Mouse (Mus musculus) heart, adult 9 months (tissue): ENCODE results near the gene Ncf2.

Source experiments
- DNase-seq, 2 experiments: peaks; one replicate each; pipeline ENCODE4 v3.0.0; 2022; ENCODE audit warnings: low spot score in 2 of 2

Gene Ncf2

DNA sequence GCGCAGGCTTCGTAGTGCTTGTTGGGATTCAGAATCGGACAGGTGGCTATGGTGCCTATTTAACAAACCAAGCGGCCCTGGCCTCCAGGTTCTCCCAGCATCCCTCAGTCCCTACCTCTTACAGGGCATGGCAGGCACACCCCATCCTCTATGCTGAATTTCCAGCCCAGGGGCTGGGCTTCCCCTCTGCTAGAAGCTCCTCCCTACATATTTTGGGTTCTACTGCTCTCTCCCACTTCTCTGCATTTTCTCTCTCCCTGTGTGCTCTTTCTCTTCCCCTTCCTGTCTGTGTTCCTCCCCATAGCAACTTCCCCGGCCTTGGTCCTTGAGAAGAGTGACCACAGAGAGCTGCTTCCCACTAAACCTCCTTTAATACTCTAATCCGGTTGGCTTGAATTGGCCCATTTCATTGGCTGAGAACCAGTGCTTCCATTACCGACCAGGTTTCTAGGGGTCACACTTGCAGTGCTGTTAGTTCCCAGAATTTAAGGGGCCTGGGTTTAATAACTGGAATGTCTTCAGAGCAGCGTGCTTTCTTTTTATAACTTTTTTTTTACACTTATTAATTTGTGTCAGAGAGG is 3.2 kb upstream of the Ncf2 start:
- no peak for DNase-seq

DNA sequence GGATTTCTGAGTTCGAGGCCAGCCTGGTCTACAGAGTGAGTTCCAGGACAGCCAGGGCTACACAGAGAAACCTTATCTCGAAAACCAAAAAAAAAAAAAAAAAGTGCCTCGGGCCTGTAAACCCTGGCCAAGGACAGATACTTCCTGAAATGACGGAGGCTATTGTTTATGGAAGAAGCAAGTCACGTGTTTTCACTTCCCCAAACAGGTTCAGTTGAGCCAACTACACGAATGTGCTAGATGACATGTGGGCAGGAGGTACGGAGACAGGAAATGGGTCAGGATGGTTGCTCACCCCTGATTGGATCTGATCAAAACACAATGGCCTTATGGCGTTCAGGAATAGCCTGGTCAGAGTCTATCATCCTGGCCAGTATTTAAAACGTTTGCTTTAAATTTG is 1.9 kb upstream of the Ncf2 start:
- peak; percentile 26 to 73 for DNase-seq

DNA sequence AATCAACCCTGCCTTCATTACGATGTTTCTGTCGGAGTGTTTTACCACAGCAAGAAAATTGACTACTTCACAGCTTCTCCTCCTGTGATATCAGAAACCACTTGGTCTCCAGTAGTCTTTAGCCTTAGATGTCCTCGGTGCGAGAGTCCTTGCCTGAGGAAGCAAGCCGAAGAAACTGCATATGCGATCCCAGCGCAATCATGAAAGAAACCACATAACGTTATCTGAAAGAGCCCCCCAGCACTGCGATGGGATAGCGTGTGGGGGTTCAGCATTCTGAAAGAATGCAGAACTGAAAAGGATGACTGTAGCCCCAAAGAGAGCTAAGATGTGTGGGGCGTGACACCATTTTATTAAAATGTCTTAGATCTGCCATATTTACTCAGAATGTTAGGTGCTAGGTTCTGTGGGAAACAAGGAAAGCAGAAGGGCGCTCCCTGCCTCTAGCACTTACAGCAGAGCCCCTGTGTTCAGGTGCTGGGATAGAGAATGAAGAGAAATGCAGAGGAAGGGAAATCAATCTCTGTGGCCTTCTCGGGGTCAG is 711 bp downstream of the Ncf2 start:
- no peak for DNase-seq

DNA sequence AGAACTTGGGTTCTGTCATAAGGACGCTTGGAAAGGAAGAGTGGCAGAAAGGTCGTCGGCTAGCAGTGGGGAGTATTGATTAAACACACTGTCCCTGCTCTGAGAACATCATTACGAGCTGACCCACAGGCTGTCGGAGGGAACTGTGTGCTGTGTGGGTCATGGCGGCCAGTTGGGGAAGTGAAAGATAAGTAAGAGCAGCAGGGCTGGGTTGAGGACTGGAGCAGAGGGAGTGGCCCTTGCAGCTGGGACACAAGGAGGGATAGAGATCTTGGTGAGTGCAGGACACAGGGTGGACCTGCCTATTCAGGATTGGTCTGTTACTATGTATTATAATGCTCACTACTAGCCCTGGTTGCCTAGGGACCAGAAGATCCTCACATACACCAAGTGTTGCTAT is 4.9 kb downstream of the Ncf2 start:
- no peak for DNase-seq

DNA sequence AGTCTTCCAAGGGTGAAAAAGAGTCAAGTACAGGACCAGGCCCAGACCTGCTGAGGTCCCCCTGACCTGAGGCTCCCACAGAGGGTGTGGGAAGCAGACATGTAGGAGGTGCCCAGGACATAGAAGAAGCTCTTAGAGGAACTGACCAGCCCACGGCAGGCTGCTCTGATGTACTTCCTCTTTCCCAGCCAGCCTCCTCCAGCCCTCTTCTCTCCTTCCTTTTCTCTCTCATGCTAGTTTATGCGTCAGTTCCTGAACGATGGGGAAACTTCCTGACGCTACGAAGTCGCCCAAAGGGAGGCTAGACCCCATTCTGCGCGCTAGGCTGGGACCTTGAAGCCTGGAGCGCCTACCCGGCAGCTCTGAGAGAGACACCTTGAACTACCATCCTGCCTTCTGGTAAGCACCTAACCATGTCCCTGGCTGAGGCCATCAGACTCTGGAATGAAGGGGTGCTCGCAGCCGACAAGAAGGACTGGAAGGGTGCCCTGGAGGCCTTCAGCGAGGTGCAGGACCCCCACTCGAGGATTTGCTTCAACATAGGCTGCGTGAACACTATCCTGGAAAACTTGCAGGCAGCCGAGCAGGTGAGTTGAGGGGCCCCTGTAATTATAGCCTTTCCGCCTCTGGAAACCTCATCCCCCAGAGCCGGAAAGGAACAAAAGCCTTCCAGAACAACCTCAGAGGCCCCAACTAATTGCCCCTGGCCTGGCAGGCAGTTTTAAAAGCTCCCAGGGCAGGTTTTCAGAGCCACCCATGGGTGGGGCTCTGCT is 7.8 kb downstream of the Ncf2 start:
- peak; percentile 28 to 44 for DNase-seq

DNA sequence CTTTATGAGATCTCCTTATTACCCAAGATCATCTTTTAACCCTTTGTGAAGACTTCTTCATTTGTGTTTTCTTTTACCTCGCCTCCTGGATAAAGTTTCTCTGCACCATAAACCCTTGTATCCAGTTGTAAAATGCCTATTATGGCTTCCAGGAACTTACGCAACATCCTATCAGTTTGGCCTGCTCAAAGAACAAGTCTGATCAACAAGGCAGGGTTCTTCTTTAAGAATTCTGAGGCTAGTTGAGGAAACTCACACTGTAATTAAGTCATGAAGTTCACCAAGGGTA is 8.3 kb downstream of the Ncf2 start:
- no peak for DNase-seq

DNA sequence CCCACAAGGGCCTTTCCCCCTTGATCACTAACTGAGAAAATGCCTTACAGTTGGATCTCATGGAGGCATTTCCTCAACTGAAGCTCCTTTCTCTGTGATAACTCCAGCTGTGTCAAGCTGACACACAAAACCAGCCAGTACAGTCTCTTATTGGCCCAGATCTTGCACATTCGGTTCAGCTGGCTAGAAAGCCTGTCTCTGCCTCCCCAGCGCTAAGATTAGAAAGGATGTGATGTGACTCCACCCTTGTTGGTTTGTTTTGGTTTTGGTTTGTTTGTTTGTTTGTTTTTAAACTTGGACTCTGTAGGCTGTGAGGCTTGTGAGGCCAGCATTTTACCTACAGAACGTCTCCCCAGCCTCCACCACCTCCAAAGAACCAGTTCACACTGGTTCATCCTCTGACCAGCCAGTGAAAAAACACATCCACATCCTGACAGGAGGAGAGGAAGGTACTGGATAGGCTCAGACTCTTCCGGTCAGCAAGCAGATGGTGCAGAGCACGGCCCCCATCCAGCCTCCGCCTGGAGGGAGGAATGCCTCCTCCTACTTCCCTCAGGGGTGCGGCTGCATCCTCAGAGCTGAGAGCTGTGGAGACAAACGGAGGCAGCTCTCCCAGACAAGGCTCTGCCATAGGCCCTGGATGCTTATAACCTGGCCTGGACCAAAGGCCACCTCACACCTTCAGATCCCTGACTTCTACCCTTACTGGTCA is 9.7 kb downstream of the Ncf2 start:
- DNase-seq = peak; percentile 41 to 62

DNA sequence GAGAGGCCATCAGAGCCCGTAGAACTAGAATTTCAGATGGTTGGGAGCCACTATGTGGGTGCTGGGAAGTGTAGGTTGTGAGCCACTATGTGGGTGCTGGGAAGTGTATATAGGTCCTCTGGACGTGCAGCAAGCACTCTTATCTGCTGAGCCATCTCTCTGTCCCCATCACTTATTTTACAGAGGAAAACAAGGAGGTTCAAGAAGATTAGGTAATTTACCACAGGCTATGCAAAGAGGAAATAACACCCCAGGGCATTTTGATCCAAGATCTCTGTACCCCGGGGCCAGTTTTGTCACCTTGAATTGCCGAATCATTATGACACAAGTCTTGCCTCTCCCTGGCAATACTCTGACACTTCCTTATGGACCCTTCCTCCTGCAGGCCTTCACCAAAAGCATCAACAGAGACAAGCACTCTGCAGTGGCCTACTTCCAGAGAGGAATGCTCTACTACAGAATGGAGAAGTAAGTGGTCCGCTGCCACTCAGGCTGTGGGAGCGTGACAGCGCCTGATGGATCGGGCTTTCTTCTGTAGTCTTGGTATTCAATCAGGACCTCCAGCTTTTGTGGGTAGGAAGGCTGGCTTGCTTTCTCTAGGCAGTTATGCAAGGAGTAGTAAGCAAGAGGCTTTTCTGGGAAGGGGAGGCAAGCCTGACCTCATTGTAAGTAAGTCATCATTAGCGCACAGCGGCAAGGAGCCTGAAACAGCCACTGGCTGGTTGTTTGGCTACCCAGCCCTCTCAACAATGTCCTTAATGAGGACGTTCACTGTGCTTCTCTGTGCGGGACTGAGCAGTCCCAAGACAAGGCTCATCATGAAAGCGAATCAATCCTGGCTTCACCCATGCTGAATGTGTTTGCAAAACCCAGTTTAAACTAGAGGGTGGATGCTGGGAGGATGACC is 10.8 kb downstream of the Ncf2 start:
- no peak for DNase-seq

DNA sequence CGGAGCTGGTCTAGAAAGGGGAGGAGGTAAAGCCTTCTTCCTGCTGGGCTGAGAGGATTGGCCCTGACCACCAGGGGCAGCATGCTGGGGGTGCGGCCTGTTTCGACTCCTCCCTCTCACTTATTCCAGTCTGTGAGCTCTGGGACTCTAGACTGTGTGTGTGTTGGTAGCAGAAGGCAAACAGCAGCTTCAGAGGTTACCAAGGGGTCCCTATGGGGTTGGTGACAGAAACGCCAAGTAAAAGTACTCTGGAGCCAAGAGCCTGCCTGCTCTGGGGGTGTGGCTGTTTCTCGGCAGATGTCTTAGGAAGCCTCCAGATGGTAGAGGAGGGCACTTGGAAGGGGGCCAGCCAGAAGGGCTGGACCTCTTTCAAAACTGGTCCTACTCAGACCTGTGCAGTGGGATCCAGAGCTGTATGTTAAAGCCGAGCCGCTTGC is 15.3 kb downstream of the Ncf2 start:
- no peak for DNase-seq

DNA sequence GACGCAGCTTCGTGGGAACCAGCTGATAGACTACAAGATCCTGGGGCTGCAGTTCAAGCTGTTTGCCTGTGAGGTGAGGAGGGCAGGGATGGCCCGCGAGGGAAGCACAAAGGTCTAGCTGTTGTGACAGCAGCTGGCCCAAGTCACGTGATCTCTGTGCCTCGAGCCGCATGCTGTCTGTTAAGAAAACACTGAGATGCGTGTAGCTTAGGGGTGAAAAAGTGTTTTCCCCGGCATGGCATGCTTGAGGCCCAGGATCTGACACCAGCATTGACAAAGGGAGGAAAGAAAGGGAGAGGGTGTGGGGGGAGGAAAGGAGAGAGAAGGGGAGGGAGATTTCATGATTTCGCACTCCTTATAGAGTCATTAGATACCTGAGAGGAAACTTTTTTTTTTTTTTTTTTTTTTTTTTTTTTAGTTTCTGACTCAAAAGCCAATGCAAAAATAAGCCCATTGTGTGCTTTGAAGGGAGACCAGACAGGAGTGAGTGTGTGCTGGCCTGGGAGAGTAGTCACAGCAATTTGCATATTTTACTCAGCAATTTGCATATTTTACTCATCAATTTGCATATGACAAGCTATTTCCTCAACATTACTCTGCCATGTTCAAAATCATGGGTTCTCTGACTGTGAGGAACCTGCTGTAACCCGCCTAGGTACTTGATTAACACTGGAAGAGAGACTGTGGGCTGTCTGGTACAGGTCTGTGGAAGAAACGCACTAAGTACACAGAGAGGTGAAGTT is 17.2 kb downstream of the Ncf2 start:
- no peak for DNase-seq

DNA sequence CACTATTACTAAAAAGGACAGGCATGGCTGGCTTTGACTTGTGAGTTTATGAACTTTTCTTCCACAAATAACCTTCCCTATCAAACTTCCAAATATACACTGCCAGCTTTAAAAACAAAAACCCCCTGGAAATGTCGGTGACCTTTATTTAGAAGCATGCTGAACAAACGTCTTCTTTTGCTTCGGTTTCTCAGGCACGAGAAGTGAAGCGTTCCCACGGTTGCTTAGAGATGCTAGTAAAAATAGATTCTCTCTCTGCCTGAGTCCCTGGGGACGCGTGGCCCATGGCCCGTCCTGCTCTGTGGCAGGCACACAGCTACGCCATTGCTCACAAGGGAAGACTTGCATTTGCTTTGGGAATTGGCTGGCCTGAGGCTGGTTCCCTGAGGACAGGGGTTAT is 17.8 kb downstream of the Ncf2 start:
- DNase-seq = peak; percentile 56 to 72

DNA sequence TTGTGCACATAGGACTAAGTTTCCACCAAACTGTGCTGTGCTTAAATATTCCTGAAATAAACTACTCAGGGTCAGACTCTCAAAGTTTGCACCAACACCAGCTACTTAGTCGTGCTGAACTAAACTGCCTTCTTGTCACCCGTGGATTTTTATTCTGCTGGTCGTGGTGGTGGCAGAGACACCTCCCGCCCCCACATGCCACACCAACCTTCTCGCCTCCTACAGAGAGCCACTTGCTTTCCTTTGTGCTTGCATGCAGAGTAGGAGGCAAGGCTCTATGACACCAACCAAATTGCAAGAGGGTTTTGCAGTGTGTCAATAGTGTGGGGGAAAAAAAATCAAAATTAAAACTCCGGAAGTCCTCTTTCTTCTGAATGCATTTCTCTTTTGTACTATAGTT is 19.6 kb downstream of the Ncf2 start:
- no peak for DNase-seq

DNA sequence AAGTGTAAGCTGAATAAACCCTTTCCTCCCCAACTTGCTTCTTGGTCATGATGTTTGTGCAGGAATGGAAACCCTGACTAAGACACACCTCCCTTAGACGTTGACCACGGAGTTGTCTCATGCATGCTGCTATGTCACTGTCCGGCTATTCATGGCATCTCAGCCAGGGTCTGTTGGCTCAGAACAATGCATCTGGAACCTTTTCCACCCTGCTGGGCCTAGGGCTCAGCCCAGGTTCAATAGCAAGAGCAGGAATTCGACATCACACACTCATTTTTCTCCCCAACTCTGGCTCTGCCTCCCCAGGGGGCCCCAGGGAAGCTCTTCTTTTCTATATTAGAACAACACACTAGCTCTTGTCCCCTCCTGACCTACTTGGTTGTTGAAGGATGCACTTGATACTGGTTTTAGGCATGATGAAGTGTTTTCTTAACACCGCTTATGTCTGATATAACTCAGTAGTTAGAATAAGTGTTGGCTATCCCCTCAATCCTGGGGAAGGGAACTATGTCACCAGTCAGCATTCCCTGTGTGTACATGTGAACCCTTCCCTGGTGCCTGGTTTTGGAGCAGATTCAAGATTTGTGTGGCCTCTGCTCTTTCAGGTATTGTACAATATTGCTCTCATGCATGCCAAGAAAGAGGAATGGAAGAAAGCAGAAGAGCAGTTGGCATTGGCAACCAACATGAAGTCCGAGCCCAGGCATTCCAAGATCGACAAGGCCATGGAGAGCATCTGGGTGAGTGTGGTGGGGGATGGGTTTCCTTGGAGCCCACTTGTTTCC is 21.1 kb downstream of the Ncf2 start:
- no peak for DNase-seq

DNA sequence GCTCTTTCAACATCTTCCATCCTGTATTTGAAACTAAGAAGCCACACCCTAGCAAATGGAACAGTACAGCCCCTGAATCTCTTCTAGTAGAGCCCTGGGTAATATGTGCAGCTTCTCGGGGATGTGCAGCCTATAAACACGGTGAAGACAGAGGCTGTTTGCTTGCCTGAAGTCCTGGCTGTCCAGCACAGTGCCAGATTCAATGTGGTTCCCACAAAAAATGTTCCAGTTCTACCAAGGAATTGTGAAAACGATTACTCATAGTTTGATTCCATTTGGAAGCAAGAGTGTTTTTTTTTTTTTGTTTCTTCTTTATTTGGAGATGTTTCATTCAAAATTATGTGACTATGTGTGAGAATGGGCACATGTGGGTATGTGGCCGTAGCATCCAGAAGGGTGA is 21.8 kb downstream of the Ncf2 start:
- no peak for DNase-seq

DNA sequence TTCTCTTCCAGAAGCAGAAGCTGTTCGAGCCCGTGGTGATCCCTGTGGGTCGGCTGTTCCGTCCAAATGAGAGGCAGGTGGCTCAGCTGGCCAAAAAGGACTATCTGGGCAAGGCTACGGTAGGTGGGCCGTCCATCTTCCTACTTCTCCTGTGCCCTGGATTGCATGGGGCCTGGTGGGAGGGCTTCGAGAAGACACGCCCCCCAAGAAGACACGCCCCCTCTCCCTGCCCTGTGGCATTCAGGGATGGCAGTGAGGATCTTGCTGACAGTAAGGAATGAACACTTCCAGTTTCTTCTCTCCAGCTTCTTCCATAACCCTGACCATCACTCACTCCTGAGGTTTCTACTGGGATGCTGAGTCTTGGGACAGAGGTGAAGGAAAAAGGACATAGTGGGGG is 24.2 kb downstream of the Ncf2 start:
- no peak for DNase-seq

DNA sequence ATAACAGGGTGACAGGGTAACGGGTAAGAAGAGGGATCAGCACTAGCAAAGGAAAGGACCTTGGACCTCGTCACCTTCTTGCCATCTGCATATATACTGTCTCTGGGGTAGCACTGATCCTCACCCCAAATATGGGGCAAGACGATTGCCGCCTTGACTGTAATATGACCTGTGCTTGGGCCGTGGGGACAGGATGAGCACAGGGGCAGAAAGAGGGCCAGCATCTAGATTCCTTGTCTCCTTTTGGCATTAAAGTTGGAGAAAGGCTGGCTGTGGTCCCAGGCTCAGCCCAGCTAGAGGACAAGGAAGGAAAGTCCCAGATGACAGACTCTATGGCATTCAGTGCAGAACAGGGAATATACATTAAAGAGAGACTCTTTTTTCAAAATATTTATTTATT is 26.5 kb downstream of the Ncf2 start:
- DNase-seq = no peak

DNA sequence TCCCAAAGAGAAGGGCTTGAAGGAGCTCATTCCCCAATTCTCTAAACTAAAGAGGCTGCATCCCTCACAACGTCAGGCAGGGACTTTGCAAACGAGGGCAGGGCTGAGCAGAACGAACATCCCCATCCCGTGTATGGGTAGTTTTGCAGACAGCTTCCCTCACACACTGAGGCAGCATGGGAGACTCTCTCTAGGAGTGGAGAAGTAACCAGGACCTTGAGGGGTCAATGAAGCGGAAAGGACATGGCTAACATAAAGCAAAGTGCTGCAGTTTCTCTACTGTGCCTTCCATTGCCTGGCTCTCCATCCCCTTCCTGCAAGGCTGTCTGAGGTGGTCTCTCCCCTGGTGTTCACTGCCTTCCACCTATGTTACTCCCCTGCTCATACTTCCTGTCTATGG is 28.2 kb downstream of the Ncf2 start:
- DNase-seq = no peak

DNA sequence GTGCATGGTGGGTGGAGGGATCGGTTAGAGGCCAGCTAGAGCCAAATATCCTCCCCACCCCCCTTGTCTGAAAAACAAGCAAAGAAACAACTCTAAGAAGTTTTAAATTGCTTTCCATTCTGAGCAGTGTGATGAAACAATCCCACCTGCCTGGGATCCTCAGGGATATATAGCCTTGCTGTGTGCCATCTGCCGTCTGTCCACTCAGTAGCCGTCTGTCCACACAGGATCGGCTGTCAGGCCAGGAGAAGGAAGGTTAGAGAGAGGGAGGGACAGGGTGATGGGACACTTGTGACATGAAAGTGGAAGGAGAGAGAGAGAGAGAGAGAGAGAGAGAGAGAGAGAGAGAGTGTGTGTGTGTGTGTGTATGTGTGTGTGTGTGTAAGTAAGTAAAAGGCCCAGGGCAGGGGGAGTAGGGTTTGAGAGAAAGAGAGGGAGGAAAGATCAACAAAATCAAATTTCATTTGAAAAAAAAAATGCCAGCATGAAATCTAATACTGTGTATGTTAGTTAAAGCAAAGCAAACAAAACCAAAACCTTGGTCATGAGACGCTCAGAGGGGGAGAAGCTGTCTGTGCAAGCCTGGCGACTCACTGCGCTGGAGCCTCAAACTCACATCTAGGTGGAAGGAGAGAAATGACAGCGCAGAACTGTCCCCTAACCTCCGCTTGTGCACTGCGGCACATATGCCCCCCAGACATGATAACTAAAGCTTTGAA is 28.8 kb downstream of the Ncf2 start:
- no peak for DNase-seq

DNA sequence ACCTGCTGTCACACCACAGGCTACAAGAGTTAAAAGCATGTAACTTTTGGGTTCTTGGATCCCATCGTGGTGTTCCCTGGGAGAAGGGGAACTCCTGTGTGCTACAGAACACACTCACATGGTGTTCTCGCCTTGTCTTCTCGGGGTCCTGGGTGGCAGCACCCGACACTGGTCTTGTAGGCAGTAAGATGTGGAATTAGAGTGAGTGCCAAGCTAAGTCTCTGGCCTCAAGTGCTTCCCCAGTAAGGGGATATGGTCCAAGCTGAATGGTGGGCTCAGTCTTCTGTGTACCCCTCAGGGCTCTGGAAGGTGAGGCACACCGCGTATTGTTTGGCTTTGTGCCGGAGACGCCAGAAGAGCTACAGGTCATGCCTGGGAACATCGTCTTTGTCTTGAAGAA is 30.1 kb downstream of the Ncf2 start:
- DNase-seq = no peak

DNA sequence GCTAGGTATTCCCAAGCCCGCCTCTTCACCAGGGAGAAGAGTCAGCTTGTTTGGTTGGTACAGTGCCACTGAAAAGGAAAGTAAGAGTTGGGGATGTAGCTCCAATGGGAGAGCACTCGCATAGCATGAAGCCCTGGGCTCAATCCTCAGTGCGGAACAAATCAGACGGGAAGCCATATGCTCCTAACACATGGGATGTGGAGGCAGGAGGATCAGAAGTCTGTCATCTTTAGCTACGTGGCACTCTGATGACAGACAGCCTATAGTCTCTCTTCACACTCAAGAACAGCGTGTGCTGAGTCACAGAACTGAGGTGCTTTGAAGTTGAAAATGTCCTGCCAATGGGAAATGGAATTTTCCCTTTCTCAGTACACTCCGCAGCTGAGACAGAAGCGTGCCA is 31.0 kb downstream of the Ncf2 start:
- DNase-seq = no peak
